Mouse (Mus musculus) gastrocnemius, adult 18-20 months (tissue): ENCODE results near the gene Ankrd1. TPM values are rescaled to one million over a fixed set of nuclear protein-coding genes. Genes with fewer than 3 reads are reported as not detected.

Experiments used
- DNase-seq: peaks from one replicate; pipeline ENCODE4 v3.0.0; 2021; ENCODE audit warnings: low spot score
- long read RNA-seq, 2 experiments: library from polyadenylated mRNA; stranded (forward); transcript quantifications; one replicate each; pipeline ENCODE4 v2.0.0; 2021
- total RNA-seq, 2 experiments: library from RNA; stranded (reverse); gene quantifications; 2 replicates each; pipeline ENCODE4 v1.2.3; 2021

Gene Ankrd1
- total RNA-seq, result 10 to 100 TPM in 1 of 2 experiments, 1 to 10 TPM in 1; 1.8 to 31.5 TPM
- long read RNA-seq, experiment 1, partial matches to known transcripts, result 0 of 2 reads
- long read RNA-seq, experiment 1, other reads (novel, unspliced or antisense), result 0 of 2 reads
- long read RNA-seq, experiment 2, transcript Ankrd1-205 (9 exons, 2,020 nt), result major isoform, 13 of 16 reads
- long read RNA-seq, experiment 2, partial matches to known transcripts, result 2 of 16 reads
- long read RNA-seq, experiment 2, other reads (novel, unspliced or antisense), result 1 of 16 reads

DNA sequence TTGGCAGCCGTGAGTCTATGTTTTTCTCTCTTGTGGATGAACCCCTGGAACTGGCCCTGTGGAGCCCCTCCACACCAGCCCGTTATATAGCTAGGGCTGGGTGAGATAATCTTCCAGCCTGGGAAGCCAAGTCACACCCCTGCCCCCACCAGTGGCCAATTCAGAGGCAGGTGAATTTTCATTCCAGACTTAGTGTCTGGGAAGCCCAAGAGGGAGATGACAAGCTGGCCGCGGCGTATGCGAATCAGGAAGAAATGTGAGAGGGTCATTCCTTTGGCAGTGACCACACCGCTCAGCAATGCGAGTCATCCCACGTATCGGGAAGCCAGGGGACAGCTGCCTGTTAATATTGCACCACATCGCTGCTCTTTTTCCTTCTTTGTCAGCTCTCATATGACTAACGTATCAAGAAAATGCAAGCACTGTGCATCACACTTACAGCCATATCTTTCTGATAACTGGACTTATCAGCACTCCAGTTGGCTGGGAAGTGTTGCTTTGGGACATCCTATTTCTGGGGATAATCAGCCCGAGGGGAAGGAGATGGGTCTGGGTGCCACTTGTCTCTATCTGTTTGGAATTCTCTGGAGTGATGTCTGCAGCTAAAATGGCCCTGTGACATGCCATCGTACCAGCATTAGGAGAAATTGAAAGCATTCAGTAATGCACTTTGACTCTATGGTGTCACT, at the start of gene Ankrd1:
Gene Ankrd1, minus strand, starts transcription at position 317 of the 689 bp plus-strand sequence.
- DNase-seq, result peak; percentile 48

DNA sequence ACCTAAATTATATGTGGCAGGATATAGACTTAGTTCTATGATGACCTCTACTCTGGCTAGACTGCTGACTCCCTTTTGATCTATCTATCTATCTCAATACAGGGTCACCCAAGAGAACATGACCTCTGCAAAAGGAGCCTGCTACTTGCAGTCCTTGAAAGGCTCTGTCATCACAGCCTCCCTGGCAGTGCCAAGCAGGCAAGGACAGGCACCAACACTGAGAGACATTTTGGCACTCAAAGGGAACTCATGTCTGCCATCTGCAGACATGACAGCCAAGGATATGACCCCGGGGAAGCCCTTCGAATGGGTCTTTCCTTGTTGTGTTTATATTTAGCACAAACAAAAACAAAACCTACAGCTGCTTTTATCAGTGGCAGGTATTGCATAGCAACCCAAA, 49.2 kb upstream of the Ankrd1 start:
- no peak for DNase-seq

- DNase-seq, result no peak
Observed at GRCm38 (mm10) chr19:36168121-36168520, 48.2 kb upstream of the Ankrd1 start.

DNA sequence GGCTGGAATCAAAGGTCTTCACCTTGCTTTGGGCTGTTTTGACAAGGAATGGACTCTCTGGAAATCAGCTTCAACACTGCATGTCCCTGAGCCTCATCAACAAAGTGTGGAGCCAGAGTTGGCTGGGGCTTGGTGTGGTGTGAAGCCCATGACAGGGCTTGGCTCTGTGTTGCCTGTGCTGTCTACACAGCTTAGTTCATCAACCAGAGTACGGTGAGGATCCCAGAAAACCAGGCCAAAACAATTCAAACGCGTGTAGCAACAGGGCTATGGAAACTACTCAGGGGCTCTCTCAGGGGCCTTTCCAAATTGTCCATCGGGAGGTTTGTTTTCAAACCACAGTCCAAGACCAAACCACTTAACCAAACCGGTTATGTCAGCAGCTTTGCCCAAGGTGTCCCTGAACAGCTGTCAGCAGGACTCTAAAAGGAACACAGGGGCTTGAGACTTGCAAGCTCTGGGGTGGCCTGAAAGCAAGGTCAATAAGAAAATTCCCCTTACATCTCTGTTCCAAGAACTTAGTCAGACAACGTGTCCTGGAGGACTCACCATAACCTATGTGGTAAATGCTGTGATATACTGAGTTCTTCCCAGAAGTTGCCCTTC, 47.5 kb upstream of the Ankrd1 start:
- DNase-seq, result no peak

DNA sequence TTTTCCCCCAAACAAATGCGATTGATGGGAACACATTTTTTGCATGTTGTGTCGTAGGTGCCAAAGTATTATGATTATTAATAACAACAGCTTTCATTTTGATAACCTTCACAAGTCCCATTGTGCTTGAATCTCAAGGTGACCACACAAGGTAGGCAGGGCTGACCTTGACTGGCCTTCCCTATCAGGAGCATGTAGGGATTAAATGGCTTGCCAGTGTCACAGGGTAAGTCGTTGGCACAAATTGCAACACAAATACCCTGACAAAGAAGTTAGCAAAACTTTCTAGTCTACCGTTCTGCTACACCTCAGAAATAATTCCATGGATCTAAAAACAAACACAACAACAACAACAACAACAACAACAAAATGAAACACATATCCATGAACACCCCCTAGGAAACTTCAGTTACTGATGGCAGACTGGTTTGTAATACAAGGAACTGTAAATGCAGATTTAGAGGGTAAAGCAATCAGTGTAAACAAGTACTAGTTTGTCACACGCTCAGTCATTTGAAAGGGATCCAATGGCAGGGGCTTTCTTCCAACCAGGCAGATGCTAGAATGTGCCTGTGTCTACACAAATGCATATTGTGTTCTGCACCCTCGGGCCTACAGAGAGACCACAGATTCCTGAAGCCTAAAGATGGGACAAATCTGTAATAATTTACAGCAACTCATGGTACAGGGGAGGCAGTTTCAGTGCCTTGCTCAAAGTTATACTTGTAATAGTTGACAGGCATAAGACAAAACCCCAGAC, 46.7 kb upstream of the Ankrd1 start:
- no peak for DNase-seq

DNA sequence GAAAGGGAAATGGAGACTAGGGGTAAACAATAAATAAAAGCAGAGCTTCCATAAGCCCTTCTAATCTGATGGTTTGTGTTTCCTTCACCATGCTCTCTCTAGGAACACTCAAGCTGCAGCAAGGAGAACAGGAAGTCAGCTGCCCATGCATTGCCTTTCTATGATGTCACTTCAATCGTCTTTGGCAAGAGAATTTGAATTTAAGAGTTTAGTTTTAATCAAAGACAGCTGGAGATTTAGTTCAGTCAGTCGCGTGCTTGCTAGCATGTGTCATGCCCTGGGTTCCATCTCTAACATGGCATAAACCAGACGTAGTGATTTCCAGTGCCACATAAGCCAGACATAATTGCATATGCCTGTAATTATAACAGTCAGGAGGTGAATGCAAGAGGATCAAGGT, 45.5 kb upstream of the Ankrd1 start:
- DNase-seq, result no peak

DNA sequence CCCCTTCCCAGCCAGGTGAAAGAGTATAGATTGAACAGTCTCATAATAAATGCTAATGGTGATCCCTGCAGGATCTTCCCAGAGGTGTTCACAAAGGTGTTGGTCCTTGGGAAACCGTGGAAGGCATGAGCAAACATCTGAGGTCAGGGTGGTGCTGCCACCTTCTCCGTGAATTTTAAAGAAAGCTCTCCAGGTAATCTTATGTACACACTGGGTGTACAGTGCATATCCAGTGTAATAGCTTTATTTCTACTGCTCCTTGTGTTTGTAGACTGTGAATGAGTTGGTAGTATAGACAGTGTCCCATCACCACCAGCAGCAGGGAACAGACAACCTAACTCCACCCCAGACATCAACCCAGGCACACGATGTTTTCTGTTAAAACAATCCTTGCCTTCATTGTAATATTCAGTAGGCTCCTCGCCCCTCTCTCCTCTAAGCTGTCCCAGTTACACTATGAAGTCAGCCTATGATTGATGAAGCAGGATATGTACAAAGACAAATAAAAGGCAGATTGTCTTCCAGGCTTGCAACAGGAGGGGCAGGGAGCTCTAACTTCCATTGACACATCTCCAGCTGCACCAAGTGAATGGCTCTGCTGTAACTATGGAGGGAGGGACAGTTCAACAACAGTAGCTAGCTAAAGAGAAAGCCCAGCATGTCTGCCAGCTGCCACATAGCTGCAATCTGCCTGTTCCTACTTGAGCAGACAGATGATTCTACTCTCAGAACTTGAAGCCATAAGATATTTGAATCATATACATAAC, 30.5 kb upstream of the Ankrd1 start:
- DNase-seq, result no peak

DNA sequence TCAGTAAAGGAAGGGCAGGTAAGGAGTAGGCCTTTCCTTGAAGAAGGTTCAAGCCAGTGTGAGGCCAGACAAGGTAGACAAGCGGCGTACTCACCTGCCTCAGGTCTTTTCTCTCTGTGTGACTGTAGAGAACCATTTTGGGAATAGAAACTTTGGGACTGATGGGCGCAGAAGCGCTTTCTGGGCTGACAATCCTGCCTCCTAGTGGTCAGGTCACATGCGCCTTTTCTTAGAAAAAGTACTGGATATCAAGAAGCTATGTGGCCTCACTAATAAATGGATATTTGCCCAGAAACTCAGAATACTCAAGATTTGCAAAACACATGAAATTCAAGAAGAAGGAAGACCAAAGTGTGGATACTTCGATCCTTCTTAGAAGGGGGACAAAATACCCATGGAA, 28.7 kb upstream of the Ankrd1 start:
- DNase-seq, result no peak

- DNase-seq, result no peak
Observed at GRCm38 (mm10) chr19:36143571-36143970, 23.7 kb upstream of the Ankrd1 start.

DNA sequence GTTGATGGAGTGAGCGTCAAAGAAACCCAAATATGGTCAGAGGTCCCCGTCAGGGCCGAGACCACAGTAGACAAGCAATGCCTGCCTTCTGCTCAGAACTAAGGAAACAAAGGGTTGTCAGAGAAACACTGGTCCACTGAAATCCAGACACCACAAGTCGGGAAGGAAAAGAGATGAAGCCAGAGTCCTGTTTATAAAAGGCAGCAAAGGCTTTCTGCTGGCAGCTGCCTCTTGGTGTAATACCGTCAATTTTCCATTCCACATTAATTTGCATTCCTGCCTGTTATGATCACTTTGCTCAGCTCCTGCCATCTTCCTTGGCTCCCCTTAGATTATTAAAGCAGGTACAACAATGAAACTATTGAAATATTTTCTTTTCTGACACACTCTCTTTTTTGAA, 13.8 kb upstream of the Ankrd1 start:
- no peak for DNase-seq

DNA sequence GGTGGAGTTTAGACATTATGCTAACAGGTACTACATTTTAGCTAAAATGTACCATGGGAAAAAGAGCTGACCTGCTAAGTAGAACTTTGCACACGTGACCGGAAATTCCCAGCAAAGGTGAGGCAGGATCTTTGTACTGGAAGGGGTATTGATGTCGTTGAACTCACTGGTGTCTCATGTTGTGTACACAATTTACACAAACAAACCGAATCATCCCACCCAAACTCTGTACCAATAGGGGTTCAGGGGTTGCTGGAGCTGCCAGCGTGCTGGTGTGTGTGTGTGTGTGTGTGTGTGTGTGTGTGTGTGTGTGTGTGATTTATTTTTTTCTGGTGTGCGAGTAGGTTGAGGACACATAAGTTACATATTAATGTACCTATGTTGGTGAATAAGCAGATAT, 13.2 kb upstream of the Ankrd1 start:
- DNase-seq, result no peak

DNA sequence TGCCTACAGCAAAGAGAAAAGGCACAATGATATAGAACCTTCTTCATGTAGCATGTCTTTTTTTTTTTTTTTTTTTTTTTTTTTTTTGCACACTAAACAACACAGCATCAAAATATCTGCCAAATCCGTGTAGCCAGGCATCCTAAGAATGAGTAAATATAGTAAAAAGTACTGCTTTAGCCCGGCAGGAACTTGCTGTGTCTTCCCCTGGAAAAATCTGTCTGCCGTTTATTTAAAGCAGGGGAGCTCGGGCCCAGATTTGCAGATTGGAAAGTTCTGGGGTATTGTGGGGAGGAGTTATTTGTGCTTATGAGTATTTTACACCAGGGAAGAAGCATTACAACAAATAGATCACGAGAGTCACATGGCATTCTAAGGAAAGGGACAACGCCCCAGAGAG, 12.1 kb upstream of the Ankrd1 start:
- DNase-seq, result no peak

- DNase-seq, result no peak
Observed at GRCm38 (mm10) chr19:36130181-36130580, 10.3 kb upstream of the Ankrd1 start.

DNA sequence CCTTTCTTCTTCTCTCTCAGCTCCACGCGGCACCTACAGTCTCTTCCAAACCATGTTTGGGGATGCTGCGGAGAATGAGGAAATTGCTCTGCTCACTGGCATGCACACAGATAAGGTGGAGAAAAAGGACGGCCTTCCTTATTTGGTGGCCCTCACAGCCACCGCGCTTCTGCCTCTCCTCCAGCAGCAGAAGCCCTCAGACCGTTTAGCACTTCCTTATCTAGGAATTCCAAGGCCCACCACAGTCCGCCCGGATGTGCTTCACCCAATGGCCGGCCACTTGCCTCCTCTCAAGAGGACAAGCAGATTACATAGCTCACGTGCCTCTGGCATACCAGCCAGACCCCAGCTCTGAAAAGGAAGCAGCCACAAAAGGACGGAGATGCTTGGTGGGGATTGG, 9.7 kb upstream of the Ankrd1 start:
- no peak for DNase-seq

DNA sequence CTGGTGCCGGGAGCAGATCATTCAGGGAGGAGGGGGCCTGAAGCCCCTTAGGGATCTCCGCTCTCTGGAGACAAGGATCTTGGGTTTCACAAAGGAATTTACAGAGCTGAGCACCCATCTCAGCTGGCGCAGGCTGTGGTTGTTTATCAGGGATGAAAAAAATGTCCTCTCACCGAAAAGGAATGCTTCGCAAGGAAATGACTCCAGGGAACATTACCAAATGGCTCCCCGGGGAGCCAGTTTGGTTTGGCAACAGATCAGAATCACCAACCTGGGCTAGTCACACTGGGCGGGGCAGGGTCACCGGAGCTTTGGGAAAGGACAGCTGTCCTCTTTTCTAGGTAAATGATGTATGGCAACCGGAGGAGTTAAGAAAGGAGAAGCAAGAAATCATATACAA, 9.3 kb upstream of the Ankrd1 start:
- peak; percentile 35 for DNase-seq

- no peak for DNase-seq
Observed at GRCm38 (mm10) chr19:36128440-36128839, 8.5 kb upstream of the Ankrd1 start.

GRCm38 (mm10) chr19:36124203-36124602, 4.3 kb upstream of the Ankrd1 start:
- DNase-seq, result no peak

DNA sequence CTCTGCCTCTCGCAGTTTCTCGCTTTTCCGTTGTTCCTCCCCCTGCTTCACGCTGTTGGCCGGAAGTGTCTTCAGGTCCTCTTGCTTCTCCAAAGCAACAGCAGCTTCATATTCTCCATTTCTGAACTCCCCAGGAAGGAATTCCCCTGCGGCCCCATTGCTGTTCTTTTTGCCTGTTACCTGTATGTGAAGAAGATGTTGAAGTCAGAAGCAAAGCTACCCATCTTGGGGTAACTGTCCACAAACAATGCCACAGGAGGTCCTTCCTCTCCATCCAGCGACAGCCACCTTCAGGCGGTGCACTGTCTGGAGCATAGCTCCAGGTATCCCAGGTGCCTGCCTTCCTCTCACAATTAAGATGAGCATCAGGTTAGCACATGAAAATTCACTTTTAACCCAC, 680 bp downstream of the Ankrd1 start:
- no peak for DNase-seq

GRCm38 (mm10) chr19:36116185-36116584, 3.7 kb downstream of the Ankrd1 start:
- DNase-seq, result no peak

- no peak for DNase-seq
Observed at GRCm38 (mm10) chr19:36112007-36112406, 7.9 kb downstream of the Ankrd1 start.
